Mouse (Mus musculus) stomach, embryonic 15.5 days (tissue): ENCODE measurements around the gene Schip1. TPM values are rescaled to one million over a fixed set of nuclear protein-coding genes. Genes with fewer than 3 reads are reported as not detected.
"Not testable (repeated sequence)": the region's sequence is repeated elsewhere in the genome, so short reads cannot be mapped to it uniquely, and the experiment has no call there.

ENCODE experiments used
- ATAC-seq: fragments of 200-750 bp; cut with Nextera tagmentation; 2 replicates; pipeline ENCODE4 v1.8.0; 2017; ENCODE audit warnings: low read depth, moderate number of reproducible peaks, moderate TSS enrichment; ENCODE audit not compliant: insufficient read depth, low FRiP score
- H3K27ac ChIP-seq: fragments of 300-500 bp; sonication (generic); 2 replicates; pipeline ENCODE4 v1.5.1; 2015; ENCODE audit warnings: mild to moderate bottlenecking, inconsistent platforms
- H3K27me3 ChIP-seq: fragments of 300-500 bp; sonication (generic); replicated peaks from 2 replicates; pipeline ENCODE4 v1.6.1; 2015; ENCODE audit warnings: inconsistent platforms
- H3K36me3 ChIP-seq: fragments of 300-500 bp; sonication (generic); 2 replicates; pipeline ENCODE4 v1.6.1; 2015; ENCODE audit warnings: inconsistent platforms
- H3K4me1 ChIP-seq: fragments of 300-500 bp; sonication (generic); 2 replicates; pipeline ENCODE4 v1.6.1; 2015; ENCODE audit warnings: inconsistent platforms
- H3K4me2 ChIP-seq: fragments of 300-500 bp; sonication (generic); 2 replicates; pipeline ENCODE4 v1.6.1; 2015; ENCODE audit warnings: mild to moderate bottlenecking, inconsistent platforms
- H3K4me3 ChIP-seq: fragments of 300-500 bp; sonication (generic); replicated peaks from 2 replicates; pipeline ENCODE4 v1.5.1; 2015; ENCODE audit warnings: inconsistent platforms
- H3K9ac ChIP-seq: fragments of 300-500 bp; sonication (generic); 2 replicates; pipeline ENCODE4 v1.6.1; 2015; ENCODE audit warnings: inconsistent platforms
- H3K9me3 ChIP-seq: fragments of 300-500 bp; sonication (generic); 2 replicates; pipeline ENCODE4 v1.6.1; 2016; ENCODE audit warnings: inconsistent platforms
- WGBS: fragments of 180-500 bp; shearing (Covaris S2); methylation state at CpG from one replicate; pipeline ENCODE4 v1.1.7; 2015; 5-methylcytosine and 5-hydroxymethylcytosine counted together
- polyA plus RNA-seq: library from polyadenylated mRNA; unstranded; fragments of >200 nt; fragmentation: Nextera tagmentation; extraction: Ambion mirVana; gene quantifications from 2 replicates; pipeline ENCODE4 v1.2.1, GENCODE M21; 2015

Schip1 gene
- polyA plus RNA-seq, 1 experiment from 2014 or later, result 49.4 TPM

GRCm38 (mm10) chr3:68077406-68077805 is 12.8 kb downstream of the Schip1 start:
- Histone ChIP-seq H3K27me3 (no peaks in the 10 kb centered on the region), H3K4me2 (no peak overlapping the region), H3K27ac (no peak overlapping the region), H3K9ac (no peak overlapping the region), H3K9me3 (no peaks in the 10 kb centered on the region), H3K36me3 (no peaks in the 10 kb centered on the region), H3K4me1 (no peaks in the 10 kb centered on the region), H3K4me3 (no peak overlapping the region)
- no peak for ATAC-seq
- WGBS, result 69% methylated on average over 4 of the region's 4 CpGs

- no peak for ATAC-seq
These were observed 20.4 kb downstream of the Schip1 start for GRCm38 (mm10) chr3:68085024-68085423.

GRCm38 (mm10) chr3:68092108-68092507 is 27.5 kb downstream of the Schip1 start:
- Histone ChIP-seq H3K36me3 (no peaks in the 10 kb centered on the region), H3K4me2 (no peak overlapping the region), H3K9ac (no peak overlapping the region), H3K27me3 (no peaks in the 10 kb centered on the region), H3K9me3 (no peaks in the 10 kb centered on the region), H3K27ac (no peak overlapping the region), H3K4me1 (no peaks in the 10 kb centered on the region), H3K4me3 (no peak overlapping the region)
- WGBS, result 76% methylated on average over 4 of the region's 4 CpGs
- ATAC-seq, result no peak

More at GRCm38 (mm10) chr3:68085024-68085423, 20.4 kb downstream of the Schip1 start:
- WGBS, result 64% methylated on average over 2 of the region's 2 CpGs
- H3K4me3 ChIP-seq, result no peak overlapping the region
- no peak overlapping the region for H3K27ac ChIP-seq
- no peaks in the 10 kb centered on the region for H3K36me3 ChIP-seq
- no peaks in the 10 kb centered on the region for H3K27me3 ChIP-seq
- no peaks in the 10 kb centered on the region for H3K4me1 ChIP-seq
- no peak overlapping the region for H3K4me2 ChIP-seq
- no peaks in the 10 kb centered on the region for H3K9me3 ChIP-seq
- no peak overlapping the region for H3K9ac ChIP-seq

- Histone ChIP-seq H3K36me3 (no peaks in the 10 kb centered on the region), H3K4me2 (no peak overlapping the region), H3K4me3 (no peak overlapping the region), H3K9ac (no peak overlapping the region), H3K27ac (no peak overlapping the region), H3K9me3 (no peaks in the 10 kb centered on the region), H3K4me1 (no peaks in the 10 kb centered on the region), H3K27me3 (no peaks in the 10 kb centered on the region)
- no peak for ATAC-seq
- WGBS, result 66% methylated on average over 4 of the region's 4 CpGs
These were observed 32.3 kb downstream of the Schip1 start for GRCm38 (mm10) chr3:68096724-68097431.

- H3K36me3 ChIP-seq, H3K9me3 ChIP-seq, H3K4me1 ChIP-seq, ATAC-seq, H3K27me3 ChIP-seq, H3K27ac ChIP-seq, H3K4me3 ChIP-seq, H3K9ac ChIP-seq, H3K4me2 ChIP-seq: not testable (repeated sequence)
- 79% methylated on average over 6 of the region's 6 CpGs for WGBS
These were observed 35.0 kb downstream of the Schip1 start for GRCm38 (mm10) chr3:68099561-68099960.

GRCm38 (mm10) chr3:68101343-68101742 is 36.7 kb downstream of the Schip1 start:
- H3K27me3 ChIP-seq, result no peaks in the 10 kb centered on the region
- no peak overlapping the region for H3K9ac ChIP-seq
- no peak overlapping the region for H3K27ac ChIP-seq
- H3K4me2 ChIP-seq, result no peak overlapping the region
- no peak overlapping the region for H3K4me3 ChIP-seq
- no peak for ATAC-seq
- no peaks in the 10 kb centered on the region for H3K4me1 ChIP-seq
- WGBS, result 55% methylated on average over 4 of the region's 4 CpGs
- H3K36me3 ChIP-seq, result no peaks in the 10 kb centered on the region
- no peaks in the 10 kb centered on the region for H3K9me3 ChIP-seq

- no peaks in the 10 kb centered on the region for H3K27me3 ChIP-seq
- H3K36me3 ChIP-seq, result no peaks in the 10 kb centered on the region
- no peak overlapping the region for H3K9ac ChIP-seq
- H3K4me3 ChIP-seq, result no peak overlapping the region
- no peaks in the 10 kb centered on the region for H3K4me1 ChIP-seq
- no peak overlapping the region for H3K4me2 ChIP-seq
- H3K9me3 ChIP-seq, result no peaks in the 10 kb centered on the region
- 69% methylated on average over 2 of the region's 2 CpGs for WGBS
- no peak overlapping the region for H3K27ac ChIP-seq
- ATAC-seq, result no peak
These were observed 40.6 kb downstream of the Schip1 start for GRCm38 (mm10) chr3:68105081-68105685.

GRCm38 (mm10) chr3:68121338-68121737 is 56.7 kb downstream of the Schip1 start:
- 54% methylated on average over 5 of the region's 5 CpGs for WGBS
- ATAC-seq, result no peak
- H3K27ac ChIP-seq, result no peak overlapping the region

GRCm38 (mm10) chr3:68126284-68126856 is 61.8 kb downstream of the Schip1 start:
- no peak for ATAC-seq
- H3K4me1 ChIP-seq, result no peaks in the 10 kb centered on the region
- H3K4me2 ChIP-seq, result no peak overlapping the region
- WGBS, result 67% methylated on average over 6 of the region's 6 CpGs
- H3K9ac ChIP-seq, result no peak overlapping the region
- H3K27ac ChIP-seq, result no peak overlapping the region
- no peaks in the 10 kb centered on the region for H3K36me3 ChIP-seq
- H3K9me3 ChIP-seq, result no peaks in the 10 kb centered on the region
- H3K27me3 ChIP-seq, result no peaks in the 10 kb centered on the region
- H3K4me3 ChIP-seq, result no peak overlapping the region

More at GRCm38 (mm10) chr3:68121338-68121737, 56.7 kb downstream of the Schip1 start:
- no peak overlapping the region for H3K4me2 ChIP-seq
- no peak overlapping the region for H3K9ac ChIP-seq
- no peaks in the 10 kb centered on the region for H3K27me3 ChIP-seq
- no peak overlapping the region for H3K4me3 ChIP-seq
- no peaks in the 10 kb centered on the region for H3K4me1 ChIP-seq
- no peaks in the 10 kb centered on the region for H3K36me3 ChIP-seq
- no peaks in the 10 kb centered on the region for H3K9me3 ChIP-seq

GRCm38 (mm10) chr3:68130386-68130785 is 65.8 kb downstream of the Schip1 start:
- 81% methylated on average over 1 of the region's 1 CpGs for WGBS
- no peaks in the 10 kb centered on the region for H3K36me3 ChIP-seq
- H3K9me3 ChIP-seq, result no peaks in the 10 kb centered on the region
- H3K4me2 ChIP-seq, result no peak overlapping the region
- no peak overlapping the region for H3K9ac ChIP-seq
- H3K27ac ChIP-seq, result no peak overlapping the region
- H3K4me3 ChIP-seq, result no peak overlapping the region
- no peaks in the 10 kb centered on the region for H3K27me3 ChIP-seq
- no peak for ATAC-seq
- no peaks in the 10 kb centered on the region for H3K4me1 ChIP-seq

- WGBS, result 75% methylated on average over 5 of the region's 5 CpGs
- ATAC-seq, result no peak
- no peaks in the 10 kb centered on the region for H3K4me1 ChIP-seq
These were observed 74.4 kb downstream of the Schip1 start for GRCm38 (mm10) chr3:68138833-68139627.

GRCm38 (mm10) chr3:68150688-68151087 is 86.1 kb downstream of the Schip1 start:
- Histone ChIP-seq H3K9ac (no peak overlapping the region), H3K36me3 (no peaks in the 10 kb centered on the region), H3K4me2 (no peak overlapping the region), H3K27me3 (no peaks in the 10 kb centered on the region), H3K4me1 (no peaks in the 10 kb centered on the region), H3K4me3 (no peak overlapping the region), H3K9me3 (no peaks in the 10 kb centered on the region), H3K27ac (no peak overlapping the region)
- no peak for ATAC-seq
- 81% methylated on average over 8 of the region's 8 CpGs for WGBS

More at GRCm38 (mm10) chr3:68138833-68139627, 74.4 kb downstream of the Schip1 start:
- Histone ChIP-seq H3K4me2 (no peak overlapping the region), H3K9me3 (no peaks in the 10 kb centered on the region), H3K27me3 (no peaks in the 10 kb centered on the region), H3K4me3 (no peak overlapping the region), H3K9ac (no peak overlapping the region), H3K27ac (no peak overlapping the region), H3K36me3 (no peaks in the 10 kb centered on the region)
